Mouse (Mus musculus) liver, embryonic 14.5 days (tissue): ENCODE data around the gene Rnf144b.

ENCODE experiments used
- CTCF ChIP-seq: IDR thresholded peaks from 2 replicates; pipeline ENCODE4 v1.5.1; 2016; ENCODE audit warnings: antibody characterized with exemption, low read depth, control low read depth
- EP300 ChIP-seq: IDR thresholded peaks from 2 replicates; pipeline ENCODE4 v1.6.1; 2016; ENCODE audit warnings: antibody characterized with exemption, low read depth

- TF ChIP-seq CTCF (no peak), EP300 (no peak)
Observed at GRCm38 (mm10) chr13:47093791-47094190, 28.7 kb upstream of the Rnf144b start.
